Mouse (Mus musculus) embryonic facial prominence, embryonic 12.5 days (tissue): ENCODE data around the gene Cbwd1. TPM values are rescaled to one million over a fixed set of nuclear protein-coding genes. Genes with fewer than 3 reads are reported as not detected.

Experiments used
- ATAC-seq: fragments of 200-750 bp; cut with Nextera tagmentation; 2 replicates; pipeline ENCODE4 v1.8.0; 2017; ENCODE audit not compliant: insufficient number of reproducible peaks, insufficient read depth, low FRiP score, low TSS enrichment
- H3K27ac ChIP-seq: fragments of 300-500 bp; sonication (generic); 2 replicates; pipeline ENCODE4 v1.5.1; 2016; ENCODE audit warnings: mild to moderate bottlenecking
- H3K27me3 ChIP-seq: fragments of 300-500 bp; sonication (generic); 2 replicates; pipeline ENCODE4 v1.6.1; 2016; ENCODE audit warnings: mild to moderate bottlenecking, moderate library complexity
- H3K36me3 ChIP-seq: fragments of 300-500 bp; sonication (generic); 2 replicates; pipeline ENCODE4 v1.6.1; 2016; ENCODE audit warnings: mild to moderate bottlenecking
- H3K4me1 ChIP-seq: fragments of 300-500 bp; sonication (generic); 2 replicates; pipeline ENCODE4 v1.6.1; 2016
- H3K4me2 ChIP-seq: fragments of 300-500 bp; sonication (generic); replicated peaks from 2 replicates; pipeline ENCODE4 v1.6.1; 2016; ENCODE audit warnings: mild to moderate bottlenecking, moderate library complexity
- H3K4me3 ChIP-seq: fragments of 300-500 bp; sonication (generic); 2 replicates; pipeline ENCODE4 v1.5.1; 2016; ENCODE audit warnings: mild to moderate bottlenecking
- H3K9ac ChIP-seq: fragments of 300-500 bp; sonication (generic); 2 replicates; pipeline ENCODE4 v1.6.1; 2016; ENCODE audit warnings: mild to moderate bottlenecking, moderate library complexity
- H3K9me3 ChIP-seq: fragments of 300-500 bp; sonication (generic); 2 replicates; pipeline ENCODE4 v1.6.1; 2016; ENCODE audit warnings: mild to moderate bottlenecking, moderate library complexity
- WGBS: fragments of 180-500 bp; shearing (Covaris S2); methylation state at CpG from one replicate; pipeline ENCODE4 v1.1.7; 2016; 5-methylcytosine and 5-hydroxymethylcytosine counted together
- polyA plus RNA-seq: library from polyadenylated mRNA; unstranded; fragments of >200 nt; fragmentation: Nextera tagmentation; extraction: Ambion mirVana; gene quantifications from 2 replicates; pipeline ENCODE4 v1.2.1, GENCODE M21; 2016

The Cbwd1 gene
- polyA plus RNA-seq, 1 experiment from 2014 or later = 22.5 TPM

GRCm38 (mm10) chr19:24971307-24971706, 9.9 kb upstream of the Cbwd1 start:
- Histone ChIP-seq H3K4me3 (no peak overlapping the region), H3K9ac (no peak overlapping the region), H3K36me3 (no peaks in the 10 kb centered on the region), H3K27me3 (no peaks in the 10 kb centered on the region), H3K4me1 (no peaks in the 10 kb centered on the region), H3K27ac (no peak overlapping the region), H3K9me3 (no peaks in the 10 kb centered on the region), H3K4me2 (no peak overlapping the region)
- ATAC-seq = no peak
- 84% methylated on average over 7 of the region's 7 CpGs for WGBS

GRCm38 (mm10) chr19:24966941-24967340, 5.5 kb upstream of the Cbwd1 start:
- WGBS = 87% methylated on average over 2 of the region's 2 CpGs
- H3K36me3 ChIP-seq = no peaks in the 10 kb centered on the region
- no peak overlapping the region for H3K4me2 ChIP-seq
- ATAC-seq = no peak
- H3K27me3 ChIP-seq = no peaks in the 10 kb centered on the region
- H3K9me3 ChIP-seq = no peaks in the 10 kb centered on the region
- no peaks in the 10 kb centered on the region for H3K4me1 ChIP-seq
- no peak overlapping the region for H3K9ac ChIP-seq
- H3K4me3 ChIP-seq = no peak overlapping the region
- H3K27ac ChIP-seq = no peak overlapping the region

DNA sequence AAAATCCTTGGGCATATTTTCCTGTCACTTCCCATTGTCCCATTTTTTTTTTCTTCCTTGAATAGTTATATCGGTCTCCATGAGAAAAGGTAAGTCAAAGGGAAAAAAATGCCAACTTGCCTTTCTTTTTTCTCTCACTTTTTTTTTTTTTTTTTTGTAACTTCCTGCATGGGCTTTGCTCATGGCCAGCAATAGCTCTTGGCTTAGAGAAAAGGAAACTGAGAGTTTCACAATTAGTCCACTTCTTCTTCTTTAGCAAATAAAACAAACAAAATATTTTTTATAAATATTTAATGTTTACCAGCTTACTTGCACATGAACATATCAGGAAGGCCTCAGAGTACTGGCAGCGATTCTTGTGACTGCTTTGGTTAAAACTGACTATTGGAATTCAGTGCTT, 4.8 kb upstream of the Cbwd1 start:
- no peaks in the 10 kb centered on the region for H3K27me3 ChIP-seq
- H3K4me1 ChIP-seq = no peaks in the 10 kb centered on the region
- no peak for ATAC-seq
- no peak overlapping the region for H3K9ac ChIP-seq
- no peaks in the 10 kb centered on the region for H3K36me3 ChIP-seq
- H3K4me3 ChIP-seq = no peak overlapping the region
- H3K4me2 ChIP-seq = no peak overlapping the region
- H3K27ac ChIP-seq = no peak overlapping the region
- WGBS = 92% methylated on average over 2 of the region's 2 CpGs
- H3K9me3 ChIP-seq = no peaks in the 10 kb centered on the region

GRCm38 (mm10) chr19:24958531-24958930, 2.9 kb downstream of the Cbwd1 start:
- Histone ChIP-seq H3K4me2 (no peak overlapping the region), H3K27ac (no peak overlapping the region), H3K9ac (no peak overlapping the region), H3K36me3 (peaks cover 12% of the 10 kb centered on the region), H3K4me1 (peaks cover 13% of the 10 kb centered on the region), H3K27me3 (no peaks in the 10 kb centered on the region), H3K4me3 (no peak overlapping the region), H3K9me3 (no peaks in the 10 kb centered on the region)
- ATAC-seq = no peak
- WGBS = 39% methylated on average over 3 of the region's 3 CpGs

DNA sequence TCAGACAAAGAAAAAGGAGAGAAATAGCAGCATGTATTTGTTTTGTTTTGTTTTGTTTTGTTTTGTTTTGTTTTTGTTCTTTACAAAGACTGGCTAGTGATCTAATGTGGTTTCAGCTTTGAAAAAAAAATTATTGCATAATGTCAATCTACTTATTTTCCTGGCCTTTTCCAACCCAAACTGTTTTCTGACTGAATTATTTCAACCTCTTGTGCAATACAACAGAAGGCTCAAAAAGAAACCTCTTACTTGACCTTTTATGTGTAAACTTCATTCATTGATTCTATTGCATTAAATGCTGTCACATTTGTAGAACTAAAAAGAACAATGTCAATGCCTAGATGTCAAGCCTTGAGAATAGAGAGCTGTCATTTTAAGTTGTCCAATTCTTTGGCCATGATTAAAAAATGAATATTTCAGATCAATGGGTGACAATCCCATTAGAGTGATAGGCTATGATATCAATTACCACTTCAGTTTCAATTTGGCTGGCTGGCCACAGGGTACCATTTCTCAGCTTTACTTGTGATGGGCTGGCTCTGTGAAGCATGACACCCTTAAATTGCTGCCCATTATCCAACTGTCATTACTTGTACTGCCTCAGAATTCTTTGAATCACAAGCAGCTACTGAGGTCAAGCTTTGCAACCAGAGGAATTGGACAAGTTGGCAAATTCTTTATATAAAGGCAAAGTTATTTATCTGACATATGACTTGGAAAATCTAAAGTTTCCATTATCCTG, 15.7 kb downstream of the Cbwd1 start:
- ATAC-seq = no peak
- no peak overlapping the region for H3K9ac ChIP-seq

DNA sequence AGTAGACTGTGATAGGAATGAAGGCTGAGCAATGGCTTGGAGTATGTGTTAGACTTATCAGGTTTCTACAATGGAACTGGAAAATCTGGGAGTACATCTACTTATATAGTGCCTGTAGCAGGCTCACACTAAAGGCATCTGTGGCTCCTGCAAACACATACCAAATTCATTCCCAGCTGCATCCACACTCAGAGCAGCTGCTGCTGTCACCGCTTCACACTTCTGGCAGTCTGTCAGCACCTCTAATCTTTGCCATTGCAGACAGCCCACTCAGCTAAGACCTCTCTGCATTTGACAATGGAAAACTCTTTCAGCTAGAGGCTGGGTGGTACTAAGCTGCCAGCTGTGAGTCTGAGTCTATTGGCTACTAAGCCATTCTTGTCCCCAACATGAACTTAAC, 24.3 kb downstream of the Cbwd1 start:
- Histone ChIP-seq H3K4me1 (no peaks in the 10 kb centered on the region), H3K27ac (no peak overlapping the region), H3K27me3 (no peaks in the 10 kb centered on the region), H3K36me3 (peaks cover 9% of the 10 kb centered on the region), H3K4me3 (no peak overlapping the region), H3K4me2 (no peak overlapping the region), H3K9me3 (no peaks in the 10 kb centered on the region), H3K9ac (no peak overlapping the region)
- no peak for ATAC-seq
- 86% methylated on average over 1 of the region's 1 CpGs for WGBS

More for the DNA sequence above, 15.7 kb downstream of the Cbwd1 start:
- Histone ChIP-seq H3K36me3 (no peaks in the 10 kb centered on the region), H3K27me3 (no peaks in the 10 kb centered on the region), H3K4me1 (no peaks in the 10 kb centered on the region), H3K9me3 (no peaks in the 10 kb centered on the region), H3K4me3 (no peak overlapping the region), H3K4me2 (no peak overlapping the region), H3K27ac (no peak overlapping the region)

DNA sequence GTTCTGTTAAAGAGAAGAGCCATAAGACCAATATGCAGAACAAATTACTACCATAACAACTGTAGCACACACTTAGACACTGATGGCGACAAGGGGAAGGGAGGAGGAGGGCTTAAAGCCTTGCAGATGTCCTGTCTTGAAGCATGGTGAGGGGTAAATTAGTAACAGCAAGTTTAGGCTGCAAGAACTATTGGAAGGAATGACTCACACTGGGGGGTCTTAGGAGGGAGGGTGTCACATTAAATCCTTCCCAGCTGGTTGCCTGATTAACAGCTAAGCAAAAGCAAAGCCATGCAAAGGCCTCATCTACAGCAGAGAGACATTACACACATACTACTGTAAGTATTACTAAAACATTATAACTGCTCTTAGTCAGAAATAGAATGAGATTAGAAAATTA, 32.4 kb downstream of the Cbwd1 start:
- H3K9ac ChIP-seq = no peak overlapping the region
- H3K36me3 ChIP-seq = no peaks in the 10 kb centered on the region
- no peaks in the 10 kb centered on the region for H3K4me1 ChIP-seq
- H3K4me2 ChIP-seq = no peak overlapping the region
- no peaks in the 10 kb centered on the region for H3K27me3 ChIP-seq
- H3K27ac ChIP-seq = no peak overlapping the region
- H3K9me3 ChIP-seq = no peaks in the 10 kb centered on the region
- no peak overlapping the region for H3K4me3 ChIP-seq
- ATAC-seq = no peak
- WGBS = 20% methylated on average over 1 of the region's 1 CpGs

GRCm38 (mm10) chr19:24920866-24921265, 40.5 kb downstream of the Cbwd1 start:
- Histone ChIP-seq H3K27me3 (no peaks in the 10 kb centered on the region), H3K9me3 (no peaks in the 10 kb centered on the region), H3K9ac (no peak overlapping the region), H3K27ac (no peak overlapping the region), H3K36me3 (peaks cover 18% of the 10 kb centered on the region), H3K4me3 (no peak overlapping the region), H3K4me2 (no peak overlapping the region), H3K4me1 (no peaks in the 10 kb centered on the region)
- no peak for ATAC-seq
- WGBS = 86% methylated on average over 5 of the region's 5 CpGs

- Histone ChIP-seq H3K9ac (no peak overlapping the region), H3K27ac (no peak overlapping the region), H3K4me2 (no peak overlapping the region), H3K4me1 (no peaks in the 10 kb centered on the region), H3K9me3 (no peaks in the 10 kb centered on the region), H3K27me3 (peaks cover 8% of the 10 kb centered on the region), H3K36me3 (no peaks in the 10 kb centered on the region), H3K4me3 (no peak overlapping the region)
- WGBS = 88% methylated on average over 3 of the region's 3 CpGs
- no peak for ATAC-seq
These were observed 52.8 kb downstream of the Cbwd1 start for GRCm38 (mm10) chr19:24908385-24909155.

DNA sequence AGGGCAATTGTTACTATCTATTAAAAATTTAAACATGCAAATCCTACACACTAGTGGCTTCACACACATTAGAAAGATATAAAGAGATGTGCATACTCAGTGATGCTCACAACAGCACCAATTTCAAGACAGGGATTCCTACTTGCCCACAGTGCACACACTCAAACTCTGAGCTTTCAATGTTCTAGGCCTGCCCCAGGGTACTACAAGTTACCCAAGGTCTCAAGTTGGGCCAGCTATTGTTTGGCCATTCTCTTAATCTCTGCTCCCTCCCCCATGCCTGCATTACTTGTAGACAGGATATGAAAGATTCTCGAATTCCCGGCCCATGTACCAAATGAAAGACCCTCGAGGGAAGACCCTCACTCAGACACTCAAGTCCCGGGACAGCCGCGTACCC, 53.8 kb downstream of the Cbwd1 start:
- no peaks in the 10 kb centered on the region for H3K36me3 ChIP-seq
- no peak for ATAC-seq

GRCm38 (mm10) chr19:24902821-24903220, 58.6 kb downstream of the Cbwd1 start:
- ATAC-seq = no peak
- H3K27ac ChIP-seq = no peak overlapping the region
- peaks cover 54% of the 10 kb centered on the region for H3K27me3 ChIP-seq
- H3K9ac ChIP-seq = no peak overlapping the region
- H3K9me3 ChIP-seq = no peaks in the 10 kb centered on the region
- 50% methylated on average over 2 of the region's 2 CpGs for whole genome bisulfite sequencing
- H3K36me3 ChIP-seq = no peaks in the 10 kb centered on the region
- H3K4me2 ChIP-seq = no peak overlapping the region
- H3K4me1 ChIP-seq = peaks cover 10% of the 10 kb centered on the region
- no peak overlapping the region for H3K4me3 ChIP-seq

More for the DNA sequence above, 53.8 kb downstream of the Cbwd1 start:
- H3K4me3 ChIP-seq = no peak overlapping the region
- WGBS = 91% methylated on average over 6 of the region's 6 CpGs
- no peaks in the 10 kb centered on the region for H3K9me3 ChIP-seq
- peaks cover 16% of the 10 kb centered on the region for H3K27me3 ChIP-seq
- H3K9ac ChIP-seq = no peak overlapping the region
- H3K4me1 ChIP-seq = no peaks in the 10 kb centered on the region
- no peak overlapping the region for H3K27ac ChIP-seq
- no peak overlapping the region for H3K4me2 ChIP-seq

GRCm38 (mm10) chr19:24902256-24902655, 59.2 kb downstream of the Cbwd1 start:
- 3% methylated on average over 2 of the region's 2 CpGs for WGBS
- Histone ChIP-seq H3K4me3 (no peak overlapping the region), H3K36me3 (no peaks in the 10 kb centered on the region), H3K9ac (no peak overlapping the region), H3K4me2 (no peak overlapping the region), H3K27ac (no peak overlapping the region), H3K4me1 (peaks cover 14% of the 10 kb centered on the region), H3K9me3 (no peaks in the 10 kb centered on the region), H3K27me3 (peaks cover 58% of the 10 kb centered on the region)
- no peak for ATAC-seq
